Mouse (Mus musculus) stomach, postnatal 0 days (tissue): ENCODE data around the gene Fam76a. TPM values are rescaled to one million over a fixed set of nuclear protein-coding genes. Genes with fewer than 3 reads are reported as not detected.

Source experiments
- ATAC-seq: fragments of 200-750 bp; cut with Nextera tagmentation; 2 replicates; pipeline ENCODE4 v1.8.0; 2017; ENCODE audit not compliant: low FRiP score, low TSS enrichment
- DNase-seq: peaks from one replicate; pipeline ENCODE4 v3.0.0-alpha.2; 2016; ENCODE audit warnings: low spot score
- H3K27ac ChIP-seq: fragments of 300-500 bp; sonication (generic); replicated peaks from 2 replicates; pipeline ENCODE4 v1.5.1; 2014; ENCODE audit warnings: mild to moderate bottlenecking, control low read depth
- H3K27me3 ChIP-seq: fragments of 300-500 bp; sonication (generic); 2 replicates; pipeline ENCODE4 v1.6.1; 2014; ENCODE audit warnings: low read length; ENCODE audit not compliant: control insufficient read depth, insufficient read depth
- H3K36me3 ChIP-seq: fragments of 300-500 bp; sonication (generic); 2 replicates; pipeline ENCODE4 v1.6.1; 2014; ENCODE audit warnings: low read length, mixed read lengths; ENCODE audit not compliant: control insufficient read depth, insufficient read depth
- H3K4me1 ChIP-seq: fragments of 300-500 bp; sonication (generic); replicated peaks from 2 replicates; pipeline ENCODE4 v1.6.1; 2014; ENCODE audit warnings: antibody characterized with exemption; ENCODE audit not compliant: control insufficient read depth, insufficient read depth
- H3K4me2 ChIP-seq: fragments of 300-500 bp; sonication (generic); replicated peaks from 2 replicates; pipeline ENCODE4 v1.6.1; 2014; ENCODE audit warnings: low read depth, mild to moderate bottlenecking, control low read depth, moderate library complexity
- H3K4me3 ChIP-seq: fragments of 300-500 bp; sonication (generic); 2 replicates; pipeline ENCODE4 v1.5.1; 2014; ENCODE audit warnings: low read depth, low read length, control low read depth
- H3K9ac ChIP-seq: fragments of 300-500 bp; sonication (generic); 2 replicates; pipeline ENCODE4 v1.6.1; 2014; ENCODE audit warnings: mild to moderate bottlenecking, low read length, control low read depth, mixed read lengths
- H3K9me3 ChIP-seq: fragments of 300-500 bp; sonication (generic); 2 replicates; pipeline ENCODE4 v1.6.1; 2016; ENCODE audit warnings: low read length; ENCODE audit not compliant: control insufficient read depth
- CTCF ChIP-seq: IDR thresholded peaks from 2 replicates; pipeline ENCODE4 v1.5.1; 2016; ENCODE audit warnings: antibody characterized with exemption, low read depth, mild to moderate bottlenecking, moderate library complexity
- EP300 ChIP-seq: optimal IDR thresholded peaks from 2 replicates; pipeline ENCODE3; 2016; ENCODE audit warnings: antibody characterized with exemption
- WGBS: fragments of 180-500 bp; shearing (Covaris S2); extraction: QIAGEN DNeasy Blood & Tissue Kit; methylation state at CpG from one replicate; pipeline ENCODE4 v1.1.7; 2014; 5-methylcytosine and 5-hydroxymethylcytosine counted together
- polyA plus RNA-seq: library from polyadenylated mRNA; unstranded; fragments of >200 nt; fragmentation: Nextera tagmentation; extraction: Ambion mirVana; gene quantifications from 2 replicates; pipeline ENCODE4 v1.2.1, GENCODE M21; 2015

The Fam76a gene
- polyA plus RNA-seq, 1 experiment from 2014 or later = 34.3 TPM

DNA sequence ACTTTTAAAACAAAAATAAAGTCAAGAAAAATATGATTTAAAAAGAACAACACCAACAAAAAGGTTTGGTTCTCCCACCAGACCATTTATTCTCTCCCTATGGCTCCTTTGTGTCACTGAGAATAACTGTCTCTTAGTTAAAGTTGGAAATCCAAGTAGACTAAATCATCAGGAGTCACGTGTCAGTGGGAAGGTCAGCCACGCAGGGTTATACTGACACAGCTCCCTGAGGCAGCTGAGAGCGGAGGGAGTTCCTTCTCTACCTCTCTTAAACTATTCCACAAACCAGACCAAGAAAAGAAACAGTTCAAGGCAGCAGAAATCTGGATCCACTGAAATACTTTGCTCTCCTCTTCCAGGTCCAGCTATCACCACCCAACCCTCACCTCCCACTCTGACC is 51.2 kb downstream of the Fam76a start:
- Histone ChIP-seq H3K4me3 (no peak overlapping the region), H3K4me1 (0 out of 2 replicates have a peak, but pooled peaks cover 2% of the 10 kb centered on the region), H3K9ac (no peak overlapping the region), H3K9me3 (no peaks in the 10 kb centered on the region), H3K36me3 (peaks cover 14% of the 10 kb centered on the region), H3K27me3 (no peaks in the 10 kb centered on the region), H3K4me2 (no peak overlapping the region), H3K27ac (no peak overlapping the region)
- DNase-seq (no peak), ATAC-seq (no peak)
- 96% methylated on average over 3 of the region's 3 CpGs for WGBS
- no peak for TF ChIP-seq EP300
- TF ChIP-seq CTCF = no peak

DNA sequence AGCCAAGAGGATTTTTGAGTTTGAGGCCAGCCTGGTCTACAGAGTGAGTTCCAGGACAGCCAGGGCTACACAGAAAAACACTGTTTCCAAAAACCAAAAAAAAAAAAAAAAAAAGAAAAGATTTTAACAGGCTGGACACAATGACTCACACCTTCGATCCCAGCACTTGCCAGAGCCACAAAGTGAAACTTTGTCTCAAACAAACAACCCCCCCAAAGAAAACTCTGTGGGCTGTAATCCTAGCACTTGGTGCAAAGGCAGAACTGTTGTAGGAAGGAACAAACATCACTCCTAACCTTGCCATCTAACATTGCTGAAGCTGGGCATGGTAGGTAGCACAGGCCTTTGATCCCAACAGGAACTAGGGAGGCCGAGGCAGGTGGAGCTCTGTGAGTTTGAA is 57.5 kb downstream of the Fam76a start:
- no peak overlapping the region for H3K27ac ChIP-seq
- TF ChIP-seq EP300 (no peak), CTCF (no peak)
- ATAC-seq (no peak), DNase-seq (no peak)
- no peak overlapping the region for H3K4me2 ChIP-seq
- WGBS = 81% methylated on average over 2 of the region's 2 CpGs
- H3K27me3 ChIP-seq = no peaks in the 10 kb centered on the region
- H3K9ac ChIP-seq = no peak overlapping the region
- peaks cover 14% of the 10 kb centered on the region for H3K36me3 ChIP-seq
- no peaks in the 10 kb centered on the region for H3K9me3 ChIP-seq
- no peaks in the 10 kb centered on the region for H3K4me1 ChIP-seq
- no peak overlapping the region for H3K4me3 ChIP-seq

DNA sequence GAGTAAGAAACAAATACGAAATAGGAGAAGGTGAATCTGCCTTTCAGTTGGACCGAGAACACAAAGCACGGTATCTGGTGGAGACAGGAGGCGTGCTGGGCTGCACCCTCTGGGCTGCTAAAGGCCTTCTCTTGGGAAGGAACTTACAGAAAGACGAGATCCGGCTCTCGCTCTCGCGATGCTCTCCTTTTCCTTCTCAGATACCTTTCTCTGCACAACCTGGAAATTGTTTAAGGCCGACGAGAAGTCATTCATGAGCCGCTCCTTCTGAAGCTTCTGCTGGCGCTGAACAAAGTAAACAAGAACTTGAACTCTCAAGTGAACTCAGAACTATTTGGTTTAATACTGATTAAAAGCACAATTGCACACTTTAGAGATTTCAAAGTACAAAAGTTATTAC is 59.3 kb downstream of the Fam76a start:
- Histone ChIP-seq H3K27ac (no peak overlapping the region), H3K4me3 (no peak overlapping the region), H3K4me2 (no peak overlapping the region), H3K36me3 (peaks cover 13% of the 10 kb centered on the region), H3K4me1 (no peaks in the 10 kb centered on the region), H3K27me3 (no peaks in the 10 kb centered on the region), H3K9me3 (no peaks in the 10 kb centered on the region), H3K9ac (no peak overlapping the region)
- TF ChIP-seq CTCF (no peak), EP300 (no peak)
- ATAC-seq (peak; percentile 73; the same call in 1 of the 2 replicates), DNase-seq (peak; percentile 66)
- WGBS = 54% methylated on average over 13 of the region's 13 CpGs

DNA sequence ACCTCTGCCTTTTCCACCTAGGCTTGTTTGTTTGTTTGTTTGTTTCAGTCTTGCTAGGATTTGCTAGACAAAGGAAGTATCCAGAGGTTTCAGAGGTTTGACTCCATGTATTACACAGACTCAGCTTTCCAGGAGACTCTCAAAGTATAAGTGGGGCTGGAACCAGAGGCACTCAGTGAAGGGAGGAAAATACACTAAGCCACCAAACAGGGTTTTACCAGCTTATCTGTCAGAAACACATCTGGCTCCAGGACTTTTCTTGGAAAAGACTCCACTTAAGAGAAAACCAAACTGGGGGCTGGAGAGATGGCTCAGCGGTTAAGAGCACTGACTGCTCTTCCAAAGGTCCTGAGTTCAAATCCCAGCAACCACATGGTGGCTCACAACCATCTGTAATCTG is 61.5 kb downstream of the Fam76a start:
- Histone ChIP-seq H3K4me1 (no peaks in the 10 kb centered on the region), H3K9ac (no peak overlapping the region), H3K4me2 (no peak overlapping the region), H3K27me3 (no peaks in the 10 kb centered on the region), H3K9me3 (no peaks in the 10 kb centered on the region), H3K27ac (no peak overlapping the region), H3K4me3 (no peak overlapping the region), H3K36me3 (peaks cover 18% of the 10 kb centered on the region)
- DNase-seq = no peak
- WGBS = 94% methylated on average over 1 of the region's 1 CpGs
- ATAC-seq = no peak
- TF ChIP-seq EP300 = no peak
- TF ChIP-seq CTCF = no peak

Other genes with a start within 250 kb of the Fam76a start
- gene Xkr8, start 190.0 kb downstream of the Fam76a start, polyA plus RNA-seq = 1.8 and 2.5 TPM in 2 replicates
- gene Smpdl3b, start 165.3 kb downstream of the Fam76a start, polyA plus RNA-seq = 4.6 and 5.2 TPM in 2 replicates
- 29.8 and 32.1 TPM in 2 replicates for gene Rpa2, start 154.2 kb downstream of the Fam76a start, polyA plus RNA-seq
- 0.72 and 0.79 TPM in 2 replicates for gene Themis2, start 126.2 kb downstream of the Fam76a start, polyA plus RNA-seq
- gene Ppp1r8, start 79.4 kb downstream of the Fam76a start, polyA plus RNA-seq = 18.7 and 18.9 TPM in 2 replicates
- gene Stx12, start 38.0 kb downstream of the Fam76a start, polyA plus RNA-seq = 56.4 and 56.7 TPM in 2 replicates
- 0.15 and 0.18 TPM in 2 replicates for gene Fgr, start 51.5 kb upstream of the Fam76a start, polyA plus RNA-seq
- gene Ahdc1, start 88.7 kb upstream of the Fam76a start, polyA plus RNA-seq = 2.8 and 3.2 TPM in 2 replicates
- gene Wasf2, start 207.9 kb upstream of the Fam76a start, polyA plus RNA-seq = 71.4 and 84.2 TPM in 2 replicates